Comparison of ENCODE assay signal across 8 mouse cellular contexts in the genomic region with DNA sequence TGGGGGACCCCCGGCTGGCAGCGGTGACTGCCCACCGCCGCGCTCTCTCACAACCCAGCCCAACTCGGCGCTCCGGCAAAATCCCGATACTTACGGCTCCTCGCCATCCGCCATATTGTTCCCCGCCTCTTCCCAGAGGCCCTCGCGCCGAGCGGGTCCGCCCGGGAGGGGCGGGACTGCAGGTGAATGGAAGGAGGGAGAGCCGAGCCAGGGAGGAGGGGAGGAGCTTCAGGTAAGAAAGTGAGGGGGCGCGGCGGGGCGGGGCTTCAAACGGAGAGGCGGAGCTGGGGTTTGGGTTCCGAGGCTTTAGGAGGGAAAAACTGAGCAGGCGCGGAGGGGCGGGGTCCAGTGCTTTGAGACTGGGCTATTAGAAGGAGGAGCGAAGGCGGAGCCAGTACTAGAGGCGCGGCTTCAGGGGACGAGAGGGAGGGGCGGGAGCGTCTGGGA. TPM values are rescaled to one million over a fixed set of nuclear protein-coding genes. Genes with fewer than 3 reads are reported as not detected.
DNase-seq lines count a peak whose midpoint lies in the region; ATAC-seq and TF ChIP-seq lines count a peak whose summit lies in the region.

Uba3 (minus strand) TSS at position 209 of the 447 bp plus-strand sequence.

- 1% methylated on average over 38 of the region's 38 CpGs for WGBS in hindbrain, embryonic 13.5 days

- DNase-seq in Patski (ENCODE audit: low read depth, low spot score): peak; percentile 86
- DNase-seq in cerebellum, postnatal 14 days: peak; percentile 100
- peak; percentile 96 to 99 for DNase-seq in frontal cortex, postnatal 14 days (ENCODE audit: low spot score in 2 of 2)
- DNase-seq in layer of hippocampus, postnatal 25 days (ENCODE audit: extremely low spot score in 1 of 2, low spot score in 1 of 2): peak; percentile 95 to 97
- DNase-seq in lung, postnatal 25 days (ENCODE audit: low spot score): peak; percentile 99
- DNase-seq in retina, embryonic 14.5 days (ENCODE audit: low spot score): peak; percentile 100
- peak; percentile 100 for DNase-seq in thymus, postnatal 4 days

- peak; percentile 98 for ATAC-seq in Patski
- ATAC-seq in hindbrain, embryonic 13.5 days (ENCODE audit: low FRiP score): peak; percentile 98

- H3K27ac ChIP-seq in hindbrain, embryonic 13.5 days: peak within 1 kb of the TSS; percentile 90

- H3K36me3 ChIP-seq in hindbrain, embryonic 13.5 days: no peaks in the 10 kb centered on the region

- CTCF ChIA-PET in Patski (lab: Charles Lee): interaction anchor here (0.7 kb wide), 1 partner anchor 46 kb away, joined by 3 read pairs; no protein-coding TSS in a partner anchor

- peaks cover 19% of the 10 kb centered on the region for H3K4me1 ChIP-seq in hindbrain, embryonic 13.5 days (replicated peaks)

- no peaks in the 10 kb centered on the region for H3K9me3 ChIP-seq in hindbrain, embryonic 13.5 days

- POLR2A ChIA-PET in Patski (lab: Charles Lee): interaction anchor here (0.8 to 1.3 kb wide), 3 partner anchors 12 to 28 kb away, joined by 3 to 7 read pairs (median 3); no protein-coding TSS in a partner anchor

- H3K4me2 ChIP-seq in hindbrain, embryonic 13.5 days: peak within 1 kb of the TSS; percentile 60

- H3K9ac ChIP-seq in hindbrain, embryonic 13.5 days: peak within 1 kb of the TSS; percentile 98

- TF ChIP-seq CTCF in Patski (IDR thresholded peaks at IDR 0.05): no peak

- in situ Hi-C loops in Patski (cut with MboI; ENCODE audit: low pct_unique_long_range_greater_than_20kb): no loop called here

- no peaks in the 10 kb centered on the region for H3K27me3 ChIP-seq in Patski
- no peaks in the 10 kb centered on the region for H3K27me3 ChIP-seq in hindbrain, embryonic 13.5 days

- H3K4me3 ChIP-seq in hindbrain, embryonic 13.5 days: peak within 1 kb of the TSS; percentile 92

RNA-seq across cellular contexts. Expression of gene Uba3, which starts in this region (rescaled TPM):
- 118 TPM for polyA plus RNA-seq in Patski (2021)
- polyA plus RNA-seq in hindbrain, embryonic 13.5 days (2015; fragmentation: Nextera tagmentation; extraction: Ambion mirVana): 91.5 and 93.0 TPM in 2 replicates
- total RNA-seq in layer of hippocampus, postnatal 25 days (2021): 10 to 100 TPM; 70.4 to 71.5 TPM

Comparison
In these comparisons a context has a peak if more than half of its experiments do, and no peak if none do; other contexts are left out.
1. Peak in every context shown above with its lines: DNase-seq, ATAC-seq, H3K4me3 ChIP-seq and H3K27ac ChIP-seq.